Mouse (Mus musculus): ENCODE data around the gene Gdf3.

DNA sequence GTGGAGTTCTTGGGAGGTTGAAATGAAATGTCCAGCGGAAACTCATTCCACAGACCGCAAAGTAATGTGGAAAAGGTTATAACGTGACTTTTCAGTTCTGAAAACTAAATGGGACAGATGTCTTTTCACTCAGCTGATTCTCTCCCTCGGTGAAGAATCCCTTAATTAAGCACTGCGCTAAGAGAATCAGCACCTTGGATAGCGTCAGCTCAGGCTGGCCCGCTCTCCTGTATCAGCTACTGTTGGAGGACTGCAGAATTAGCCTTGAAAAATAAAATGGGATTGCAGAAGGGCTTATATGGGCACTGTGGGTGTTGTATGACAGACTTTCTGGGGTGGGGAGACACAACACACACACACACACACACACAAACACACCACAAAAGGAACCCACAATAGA lies 49.7 kb upstream of the Gdf3 start:
- TF ChIP-seq CTCF (IDR thresholded peaks at IDR 0.05) = no peak
- no peak for TF ChIP-seq EP300 (IDR thresholded peaks at IDR 0.05; ENCODE audit: insufficient read depth, low read depth, low read length)
- no peak for TF ChIP-seq POLR2A (IDR thresholded peaks at IDR 0.05; ENCODE audit: insufficient read depth, low read depth, low read length)
